Mouse (Mus musculus) kidney, adult 2 months (tissue): ENCODE data around the gene Gucy1b1.

Experiments used
- CTCF ChIP-seq: fragments of 200-500 bp; conservative IDR thresholded peaks from 2 replicates; pipeline ENCODE4 v1.5.1; 2011; ENCODE audit warnings: low read depth, mild to moderate bottlenecking, control low read depth, low read length, moderate library complexity, mixed read lengths; ENCODE audit not compliant: insufficient read depth, insufficient read length
- POLR2A ChIP-seq: fragments of 200-500 bp; IDR thresholded peaks from one replicate; pipeline ENCODE4 v1.6.1; 2011; ENCODE audit warnings: low read depth, low read length, control low read depth

GRCm38 (mm10) chr3:82067830-82068229 lies 6.7 kb downstream of the Gucy1b1 start:
- TF ChIP-seq CTCF (no peak), POLR2A (no peak)
